Mouse (Mus musculus) midbrain, postnatal 0 days (tissue): ENCODE data around the gene Jhy. TPM values are rescaled to one million over a fixed set of nuclear protein-coding genes. Genes with fewer than 3 reads are reported as not detected.

ENCODE experiments used
- ATAC-seq: fragments of 200-750 bp; cut with Nextera tagmentation; 2 replicates; pipeline ENCODE4 v1.8.0; 2017; ENCODE audit warnings: moderate number of reproducible peaks, mild to moderate bottlenecking, moderate TSS enrichment, moderate library complexity; ENCODE audit not compliant: low FRiP score
- DNase-seq: peaks from one replicate; pipeline ENCODE4 v3.0.0-alpha.2; 2015; ENCODE audit warnings: low spot score
- H3K27ac ChIP-seq: fragments of 300-500 bp; sonication (generic); 2 replicates; pipeline ENCODE4 v1.5.1; 2014; ENCODE audit warnings: low read depth, mild to moderate bottlenecking, low read length, mixed read lengths
- H3K27me3 ChIP-seq: fragments of 300-500 bp; sonication (generic); 2 replicates; pipeline ENCODE4 v1.6.1; 2014; ENCODE audit warnings: low read length, control low read depth, mixed read lengths; ENCODE audit not compliant: insufficient read depth
- H3K36me3 ChIP-seq: fragments of 300-500 bp; sonication (generic); 2 replicates; pipeline ENCODE4 v1.6.1; 2014; ENCODE audit warnings: low read length, control low read depth, mixed read lengths; ENCODE audit not compliant: insufficient read depth
- H3K4me1 ChIP-seq: fragments of 300-500 bp; sonication (generic); 2 replicates; pipeline ENCODE4 v1.6.1; 2014; ENCODE audit warnings: mild to moderate bottlenecking, control low read depth, antibody characterized with exemption, low read length, mixed read lengths; ENCODE audit not compliant: insufficient read depth
- H3K4me2 ChIP-seq: fragments of 300-500 bp; sonication (generic); 2 replicates; pipeline ENCODE4 v1.6.1; 2014; ENCODE audit warnings: low read depth, mild to moderate bottlenecking, low read length, mixed read lengths; ENCODE audit not compliant: poor library complexity, severe bottlenecking
- H3K4me3 ChIP-seq: fragments of 300-500 bp; sonication (generic); 2 replicates; pipeline ENCODE4 v1.5.1; 2014; ENCODE audit warnings: low read depth, mild to moderate bottlenecking, low read length, moderate library complexity
- H3K9ac ChIP-seq: fragments of 300-500 bp; sonication (generic); replicated peaks from 2 replicates; pipeline ENCODE4 v1.6.1; 2014; ENCODE audit warnings: mild to moderate bottlenecking, low read length, moderate library complexity, mixed read lengths; ENCODE audit not compliant: poor library complexity, severe bottlenecking
- H3K9me3 ChIP-seq: fragments of 300-500 bp; sonication (generic); 2 replicates; pipeline ENCODE4 v1.6.1; 2016; ENCODE audit warnings: low read length, control low read depth
- CTCF ChIP-seq: IDR thresholded peaks from 2 replicates; pipeline ENCODE4 v1.5.1; 2016; ENCODE audit warnings: antibody characterized with exemption, mild to moderate bottlenecking
- WGBS: fragments of 180-500 bp; shearing (Covaris S2); extraction: QIAGEN DNeasy Blood & Tissue Kit; methylation state at CpG from one replicate; pipeline ENCODE4 v1.1.7; 2014; 5-methylcytosine and 5-hydroxymethylcytosine counted together
- polyA plus RNA-seq: library from polyadenylated mRNA; unstranded; fragments of >200 nt; fragmentation: Nextera tagmentation; extraction: Ambion mirVana; gene quantifications from 2 replicates; pipeline ENCODE4 v1.2.1, GENCODE M21; 2015
- total RNA-seq: library from RNA; depleted of rRNA; stranded (reverse); fragments of >200 nt; gene quantifications from 2 replicates; pipeline ENCODE4 v1.2.3, GENCODE M21; 2014

The Jhy gene
- total and polyA plus RNA-seq, 2 experiments from 2014 or later, result 0.99 to 1.5 TPM

GRCm38 (mm10) chr9:40997116-40997779 is 33.3 kb upstream of the Jhy start:
- H3K4me3 ChIP-seq, result no peak overlapping the region
- no peaks in the 10 kb centered on the region for H3K9me3 ChIP-seq
- no peaks in the 10 kb centered on the region for H3K27me3 ChIP-seq
- ATAC-seq (no peak), DNase-seq (no peak)
- no peak overlapping the region for H3K4me2 ChIP-seq
- H3K27ac ChIP-seq, result no peak overlapping the region
- no peaks in the 10 kb centered on the region for H3K4me1 ChIP-seq
- 88% methylated on average over 7 of the region's 7 CpGs for WGBS
- H3K36me3 ChIP-seq, result no peaks in the 10 kb centered on the region
- no peak for TF ChIP-seq CTCF
- no peak overlapping the region for H3K9ac ChIP-seq

- H3K27me3 ChIP-seq, result no peaks in the 10 kb centered on the region
- no peaks in the 10 kb centered on the region for H3K9me3 ChIP-seq
- ATAC-seq (no peak), DNase-seq (no peak)
- no peaks in the 10 kb centered on the region for H3K4me1 ChIP-seq
- H3K4me3 ChIP-seq, result no peak overlapping the region
- no peak overlapping the region for H3K27ac ChIP-seq
- no peaks in the 10 kb centered on the region for H3K36me3 ChIP-seq
- TF ChIP-seq CTCF, result no peak
- H3K4me2 ChIP-seq, result no peak overlapping the region
- WGBS, result 88% methylated on average over 5 of the region's 5 CpGs
- H3K9ac ChIP-seq, result no peak overlapping the region
Observed at GRCm38 (mm10) chr9:40994075-40994474, 30.2 kb upstream of the Jhy start.

GRCm38 (mm10) chr9:40991511-40991910 is 27.6 kb upstream of the Jhy start:
- TF ChIP-seq CTCF, result no peak
- Histone ChIP-seq H3K4me3 (no peak overlapping the region), H3K9ac (no peak overlapping the region), H3K4me1 (no peaks in the 10 kb centered on the region), H3K27ac (no peak overlapping the region), H3K4me2 (no peak overlapping the region), H3K9me3 (no peaks in the 10 kb centered on the region), H3K27me3 (no peaks in the 10 kb centered on the region), H3K36me3 (no peaks in the 10 kb centered on the region)
- 80% methylated on average over 6 of the region's 6 CpGs for WGBS
- ATAC-seq, result no peak
- no peak for DNase-seq

DNA sequence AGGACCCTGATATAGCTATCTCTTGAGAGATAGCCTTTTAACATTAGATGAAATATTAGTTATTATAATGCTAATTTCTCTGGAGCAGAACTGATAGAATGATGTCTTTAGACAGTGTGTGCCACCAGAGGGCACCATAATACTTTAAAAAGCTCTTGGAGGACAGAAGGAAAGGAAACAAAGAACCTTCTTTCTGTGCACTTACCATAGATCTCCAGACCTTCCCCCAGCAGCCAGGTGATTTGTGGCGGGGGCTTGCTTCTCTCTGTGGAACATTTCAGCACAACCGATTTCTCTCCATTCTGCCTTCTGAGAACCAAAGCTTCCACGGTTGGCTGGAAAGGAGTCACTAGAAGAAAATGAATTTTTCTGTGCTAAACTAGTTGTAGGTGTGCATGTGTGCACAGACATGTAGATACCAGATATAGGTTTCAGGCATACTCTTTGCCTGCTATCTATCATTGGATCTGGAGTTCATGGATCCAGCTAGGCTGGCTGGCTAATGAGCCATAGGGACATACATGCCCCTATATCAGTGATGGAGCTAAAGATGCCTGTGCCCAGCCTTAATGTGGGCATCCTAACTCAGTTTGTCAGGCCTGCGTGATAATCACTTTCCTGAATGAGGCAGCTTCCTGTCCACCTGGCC is 26.1 kb upstream of the Jhy start:
- no peaks in the 10 kb centered on the region for H3K4me1 ChIP-seq
- no peak overlapping the region for H3K9ac ChIP-seq
- peak; percentile 85 for TF ChIP-seq CTCF
- DNase-seq (peak; percentile 88), ATAC-seq (0 out of 2 replicates have a peak, but pooled peaks have one; percentile 58)
- H3K4me3 ChIP-seq, result no peak overlapping the region
- 34% methylated on average over 4 of the region's 4 CpGs for WGBS
- no peak overlapping the region for H3K4me2 ChIP-seq
- peak overlapping the region; percentile 65 for H3K27ac ChIP-seq
- no peaks in the 10 kb centered on the region for H3K9me3 ChIP-seq
- no peaks in the 10 kb centered on the region for H3K27me3 ChIP-seq
- H3K36me3 ChIP-seq, result no peaks in the 10 kb centered on the region

DNA sequence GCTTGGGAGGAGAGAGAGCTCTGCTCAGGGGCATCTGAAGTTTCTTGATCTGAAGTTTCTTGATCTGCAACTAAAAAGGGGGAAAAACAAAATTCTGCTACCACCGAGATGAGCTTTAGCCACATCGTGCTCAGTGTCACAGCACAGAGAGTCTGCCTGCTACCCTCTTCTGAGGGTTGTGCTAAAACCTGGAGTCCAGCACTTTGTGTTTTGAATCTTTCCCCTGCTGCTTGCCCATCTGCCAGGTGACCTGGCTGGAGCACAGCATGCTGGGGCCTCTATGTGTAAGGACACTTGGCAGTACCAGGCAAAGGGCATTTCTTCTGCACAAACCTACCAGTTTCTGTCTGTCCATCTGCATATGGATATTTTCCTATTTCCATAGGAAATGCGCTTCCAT is 20.4 kb upstream of the Jhy start:
- Histone ChIP-seq H3K4me2 (no peak overlapping the region), H3K27ac (no peak overlapping the region), H3K36me3 (no peaks in the 10 kb centered on the region), H3K4me1 (no peaks in the 10 kb centered on the region), H3K9me3 (no peaks in the 10 kb centered on the region), H3K4me3 (no peak overlapping the region), H3K27me3 (no peaks in the 10 kb centered on the region), H3K9ac (no peak overlapping the region)
- ATAC-seq (no peak), DNase-seq (no peak)
- 69% methylated on average over 3 of the region's 3 CpGs for WGBS
- TF ChIP-seq CTCF, result no peak

- Histone ChIP-seq H3K4me1 (no peaks in the 10 kb centered on the region), H3K4me2 (no peak overlapping the region), H3K9me3 (no peaks in the 10 kb centered on the region), H3K27ac (no peak overlapping the region), H3K9ac (no peak overlapping the region), H3K27me3 (no peaks in the 10 kb centered on the region), H3K4me3 (no peak overlapping the region), H3K36me3 (no peaks in the 10 kb centered on the region)
- no peak for DNase-seq
- no peak for ATAC-seq
- no peak for TF ChIP-seq CTCF
- 90% methylated on average over 3 of the region's 3 CpGs for WGBS
Observed at GRCm38 (mm10) chr9:40983758-40984157, 19.8 kb upstream of the Jhy start.
